Mouse (Mus musculus) cerebellum, adult 18-20 months (tissue): ENCODE data around the gene Gsta3.
"Not testable (repeated sequence)": the region's sequence is repeated elsewhere in the genome, so short reads cannot be mapped to it uniquely, and the experiment has no call there.

ENCODE experiments used
- DNase-seq, 2 experiments: peaks; one replicate each; pipeline ENCODE4 v3.0.0; 2021

Gsta3 gene

DNA sequence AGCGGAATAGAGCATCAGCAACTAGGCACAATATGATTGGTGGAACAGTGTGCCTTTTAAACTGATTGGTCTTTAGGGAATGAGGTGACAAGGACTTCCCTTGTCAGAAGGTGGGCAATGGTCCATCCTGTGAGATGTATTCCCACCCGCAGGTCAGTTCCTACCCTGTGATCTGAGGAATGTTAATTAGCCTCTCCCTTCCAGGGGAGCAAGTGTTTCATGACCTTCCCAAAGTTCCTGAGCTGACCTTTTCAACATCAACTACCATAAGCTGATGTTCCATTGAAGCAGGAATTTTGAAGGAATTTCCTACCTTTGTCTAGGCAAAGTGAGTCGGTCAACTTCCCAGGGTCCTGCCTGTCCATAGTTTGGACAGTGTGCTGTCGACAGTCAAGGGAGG is 13.5 kb downstream of the Gsta3 start:
- no peak for DNase-seq

DNA sequence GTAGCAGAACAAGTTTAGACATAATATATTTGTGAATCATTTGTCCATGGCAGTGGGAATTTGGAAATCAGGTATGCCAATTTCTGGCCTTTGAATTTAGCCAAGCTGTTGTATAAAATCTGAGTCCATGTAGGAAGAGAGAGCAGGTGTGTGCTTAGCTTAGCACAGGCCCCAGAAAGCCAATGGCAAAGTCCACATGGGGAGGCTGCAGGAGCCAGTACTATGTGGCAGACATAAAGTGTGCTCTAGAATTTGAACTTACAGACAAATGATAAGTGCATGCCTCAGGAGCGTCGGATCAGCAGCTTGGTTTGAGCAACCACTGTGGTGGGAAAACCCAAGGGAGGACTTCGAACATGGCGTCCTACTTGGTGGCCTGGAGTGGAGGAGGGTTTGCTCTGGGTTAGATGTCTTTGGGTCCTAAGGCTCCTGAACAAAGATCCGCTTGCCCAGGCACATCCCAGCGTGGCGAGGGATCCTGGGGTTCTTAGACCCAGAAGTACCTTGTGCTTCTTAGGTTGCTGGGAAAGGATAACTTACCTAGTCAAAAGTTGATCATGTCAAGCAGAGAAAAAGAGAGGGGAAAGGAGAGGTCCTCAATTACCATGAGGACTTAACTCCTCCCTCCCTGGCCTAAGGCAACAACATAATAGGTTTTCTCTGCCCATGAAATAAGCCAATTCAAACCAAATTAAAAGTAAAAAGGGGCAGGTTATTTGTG is 15.4 kb downstream of the Gsta3 start:
- no peak for DNase-seq

DNA sequence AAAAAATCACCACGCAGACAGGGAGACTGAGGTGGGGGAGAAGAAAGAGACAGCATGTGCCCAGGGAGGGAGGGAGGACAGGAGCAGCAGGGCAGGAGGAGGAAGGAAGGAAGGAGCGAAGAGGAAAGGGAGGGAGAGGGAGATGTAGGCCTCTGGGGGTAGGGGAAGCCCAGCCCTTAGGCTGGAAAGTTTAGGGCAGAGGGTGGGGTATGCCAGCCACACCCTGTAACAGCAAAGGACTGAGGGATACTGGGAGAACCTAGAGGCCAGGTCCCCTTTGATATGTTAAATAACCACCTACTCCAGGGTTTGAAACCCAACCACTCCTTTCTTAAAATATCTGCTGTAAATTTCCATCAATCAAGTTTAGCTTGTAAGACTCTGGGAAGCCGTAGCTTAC is 16.0 kb downstream of the Gsta3 start:
- no peak for DNase-seq

DNA sequence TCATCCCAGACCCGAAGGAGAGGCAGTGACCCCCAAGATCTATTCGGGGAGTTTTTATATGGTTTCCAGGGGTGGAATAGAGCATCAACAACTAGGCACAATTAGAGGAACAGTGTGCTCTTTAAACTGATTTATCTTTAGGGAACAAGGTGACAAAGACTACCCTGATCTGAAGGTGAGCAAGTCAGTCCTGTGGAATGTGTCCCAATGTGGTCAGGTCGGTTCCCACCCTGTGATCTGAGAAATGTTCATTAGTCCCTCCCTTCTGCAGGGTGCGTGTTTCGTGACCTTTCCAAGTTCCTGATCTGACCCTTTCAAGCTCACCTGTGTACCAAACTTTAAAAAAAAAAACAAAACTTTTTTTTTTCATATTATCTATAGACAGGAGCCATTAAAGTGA is 16.5 kb downstream of the Gsta3 start:
- no peak for DNase-seq

DNA sequence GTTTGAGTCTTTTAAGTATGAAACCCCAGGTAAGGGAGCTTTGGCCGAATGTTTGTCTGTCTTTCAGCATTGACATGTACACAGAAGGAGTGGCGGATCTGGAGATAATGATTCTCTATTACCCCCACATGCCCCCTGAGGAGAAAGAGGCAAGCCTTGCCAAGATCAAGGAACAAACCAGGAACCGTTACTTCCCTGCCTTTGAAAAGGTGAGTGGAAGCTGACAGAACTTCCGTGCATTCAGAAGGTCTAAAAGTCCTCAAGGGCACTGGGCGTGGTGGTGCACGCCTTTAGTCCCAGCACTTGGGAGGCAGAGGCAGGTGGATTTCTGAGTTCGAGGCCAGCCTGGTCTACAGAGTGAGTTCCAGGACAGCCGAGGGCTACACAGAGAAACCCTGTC is 19.6 kb downstream of the Gsta3 start:
- DNase-seq: not testable (repeated sequence)

DNA sequence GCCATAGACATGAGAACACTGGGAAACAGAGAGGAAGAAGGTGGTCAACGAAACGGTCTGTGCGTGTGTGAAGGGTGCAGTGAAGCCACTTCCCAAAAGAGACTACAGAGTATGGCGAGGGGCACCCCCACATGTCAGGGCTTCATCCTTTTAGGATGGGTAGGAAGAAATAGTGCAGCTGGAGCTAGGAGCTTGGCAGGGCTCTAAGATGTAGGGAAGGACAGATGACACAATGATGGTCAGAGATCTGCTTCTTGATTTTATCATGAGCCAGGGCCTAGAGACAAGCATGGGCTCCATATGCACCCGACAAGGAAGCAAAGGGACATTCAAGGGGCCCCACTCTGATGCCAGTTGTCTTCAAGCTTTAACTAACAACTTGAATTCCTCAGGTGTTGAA is 22.0 kb downstream of the Gsta3 start:
- no peak for DNase-seq

DNA sequence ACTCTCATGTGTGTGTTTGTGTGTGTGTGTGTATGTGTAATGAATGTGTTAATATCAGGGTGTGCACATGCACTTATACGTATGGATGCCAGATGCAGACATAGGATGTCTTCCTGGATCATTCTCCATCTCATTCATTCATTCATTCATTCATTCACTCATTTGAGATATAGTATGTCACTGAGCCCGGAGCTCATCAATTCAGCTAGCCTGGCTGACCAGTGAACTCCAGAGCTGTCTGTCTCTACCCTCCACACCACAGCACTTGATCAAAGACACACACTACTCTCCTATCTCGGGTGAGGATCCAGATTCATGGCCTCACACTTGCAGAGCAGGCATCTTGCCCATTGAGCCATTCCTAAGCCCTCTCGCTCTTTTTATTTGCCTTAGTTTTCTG is 23.6 kb downstream of the Gsta3 start:
- DNase-seq: no peak

DNA sequence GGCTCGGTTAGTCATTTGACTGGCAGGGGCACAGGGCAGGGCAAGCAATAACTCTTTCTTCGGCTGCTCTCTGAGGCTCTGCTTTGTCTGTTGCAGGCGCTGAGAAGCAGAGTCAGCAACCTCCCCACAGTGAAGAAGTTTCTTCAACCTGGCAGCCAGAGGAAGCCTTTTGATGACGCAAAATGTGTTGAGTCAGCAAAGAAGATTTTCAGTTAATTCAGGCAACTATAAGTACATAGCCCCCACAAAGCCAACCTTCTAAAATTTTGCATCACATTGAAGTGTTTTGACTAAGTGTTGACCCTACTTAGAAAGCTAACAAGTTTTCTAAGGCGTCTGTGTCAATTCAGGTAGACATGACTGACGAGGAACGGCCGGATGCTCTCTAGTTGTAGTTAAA is 24.4 kb downstream of the Gsta3 start:
- DNase-seq: no peak

DNA sequence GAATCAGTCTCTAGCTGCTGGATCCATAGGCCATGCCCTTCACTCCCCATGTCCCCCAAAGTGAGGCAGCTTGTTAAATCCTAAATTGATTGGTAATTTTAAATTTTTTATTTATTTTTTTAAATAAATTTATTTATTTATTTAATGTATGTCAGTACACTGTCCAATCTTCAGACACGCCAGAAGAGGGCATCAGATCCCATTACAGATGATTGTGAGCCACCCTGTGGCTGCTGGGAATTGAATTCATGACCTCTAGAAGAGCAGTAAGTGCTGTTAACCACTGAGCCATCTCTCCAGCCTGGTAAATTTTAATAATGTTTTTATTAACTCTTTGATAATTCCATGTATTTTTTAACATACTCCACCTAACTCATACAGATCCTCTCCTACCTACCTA is 26.4 kb downstream of the Gsta3 start:
- no peak for DNase-seq

DNA sequence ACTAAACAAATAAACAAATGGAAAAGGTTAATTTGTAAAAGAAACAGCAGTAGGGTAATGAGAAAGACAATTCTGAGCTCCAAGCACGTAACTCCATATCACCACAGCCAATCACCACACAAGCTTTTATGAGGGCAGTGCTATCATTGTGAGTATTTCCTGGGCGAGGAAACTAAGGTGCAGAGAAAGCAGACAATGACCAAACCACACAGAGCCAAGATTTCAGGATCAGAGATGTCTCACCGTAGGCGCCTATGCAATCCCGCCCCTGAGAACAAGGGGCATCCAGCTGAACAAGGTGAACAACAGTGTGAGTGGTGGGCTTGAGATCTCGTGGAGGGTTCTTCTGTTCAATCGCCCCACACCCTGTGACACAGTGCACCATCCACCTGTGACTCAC is 27.1 kb downstream of the Gsta3 start:
- not testable (repeated sequence) for DNase-seq

DNA sequence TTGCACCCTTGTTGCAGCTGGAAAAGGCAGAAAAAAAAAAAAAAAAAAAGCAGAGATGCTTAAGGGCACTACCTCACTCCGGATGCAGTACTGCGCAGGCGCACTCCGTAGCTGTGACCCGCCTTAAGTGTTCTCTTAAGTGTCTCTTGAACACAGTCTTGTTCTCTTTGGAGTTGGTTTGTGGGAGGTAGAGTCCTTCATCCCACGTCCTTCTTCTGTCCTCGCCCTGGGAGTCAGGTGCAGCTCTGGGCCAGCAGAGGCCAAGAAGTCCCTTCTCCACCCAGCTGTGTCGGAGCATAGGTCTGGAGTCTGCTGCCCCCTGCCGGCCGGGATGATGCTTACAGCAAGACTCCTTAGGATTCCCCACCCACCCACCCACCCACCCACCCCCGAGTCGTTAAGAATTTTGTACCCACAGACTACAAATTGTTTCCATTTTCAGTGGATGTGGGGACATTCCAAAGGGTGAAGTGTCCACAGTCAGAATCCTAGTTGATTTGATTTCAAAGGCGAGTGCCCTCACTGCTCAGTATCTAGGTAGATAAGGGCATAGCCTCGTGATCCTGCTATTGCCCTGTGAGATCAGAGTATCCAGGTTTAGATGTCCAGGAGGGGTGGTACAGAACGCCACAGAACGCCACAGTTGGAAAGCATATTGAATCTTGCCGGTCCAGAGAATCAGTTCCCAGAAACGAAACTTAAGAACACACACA is 31.1 kb downstream of the Gsta3 start:
- DNase-seq: peak; percentile 45 to 58

DNA sequence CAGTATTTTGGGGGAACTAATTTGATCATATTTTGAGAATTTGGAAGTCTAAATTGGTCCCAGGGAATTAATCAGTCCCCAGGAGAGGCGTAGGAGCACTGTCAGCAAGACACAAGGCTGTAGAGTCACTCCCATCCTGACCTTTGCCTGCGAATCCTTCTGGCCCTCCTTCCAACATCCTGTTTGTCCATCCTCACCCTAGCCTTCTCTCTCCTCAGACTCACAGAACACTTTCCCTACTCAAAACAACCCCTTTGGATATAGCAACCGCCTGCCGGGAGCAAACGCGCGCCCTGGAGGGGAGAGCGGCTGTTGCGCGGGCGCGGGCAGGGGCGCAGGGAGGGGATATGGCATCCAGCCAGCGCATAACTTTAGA is 31.7 kb downstream of the Gsta3 start:
- DNase-seq: peak; percentile 9 to 17

DNA sequence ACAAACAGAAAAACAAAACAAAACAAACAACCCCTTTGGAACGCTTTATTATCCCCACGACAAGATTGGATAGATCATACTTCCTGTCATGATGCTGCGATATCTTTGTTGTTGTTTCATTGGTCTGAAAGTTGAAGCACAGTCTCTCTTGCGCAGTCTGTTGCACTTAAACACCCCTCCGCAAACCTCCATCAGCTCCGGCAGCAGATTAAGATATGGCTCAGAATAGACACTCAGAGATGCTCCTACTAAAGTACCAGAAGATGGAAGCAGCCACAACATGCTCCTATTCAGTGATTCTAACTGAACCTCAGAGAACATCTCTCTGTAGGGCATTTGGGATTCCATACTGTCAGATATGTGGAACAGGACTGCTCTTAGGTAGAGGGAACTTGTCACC is 32.7 kb downstream of the Gsta3 start:
- DNase-seq: no peak

DNA sequence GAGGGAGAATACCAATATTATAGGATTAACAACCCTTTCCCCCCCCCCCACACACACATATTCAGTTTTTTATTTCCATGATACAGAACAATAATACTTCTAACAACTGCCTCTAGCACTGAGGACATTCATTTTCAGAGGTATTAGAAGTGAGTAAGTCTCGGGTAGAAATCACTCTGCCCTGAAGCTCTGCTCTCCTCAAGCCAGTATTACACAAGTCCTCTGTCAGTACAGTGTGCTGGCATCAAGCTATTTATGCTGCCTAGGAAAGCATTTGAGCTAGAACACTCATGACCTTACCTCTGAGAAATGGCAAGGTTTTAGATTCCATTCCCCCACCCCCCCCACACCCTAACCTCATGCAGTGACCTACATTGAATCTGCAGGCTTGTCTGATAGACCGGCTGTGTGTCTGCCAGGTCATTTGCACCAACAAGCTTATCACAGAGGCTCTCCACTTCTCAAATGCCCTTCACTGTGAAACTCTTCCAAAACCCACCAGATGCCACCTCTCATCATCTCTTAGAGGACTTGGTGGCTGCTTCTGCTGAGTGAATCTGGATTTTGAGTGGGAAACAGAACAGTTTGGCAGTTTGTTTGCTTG is 34.1 kb downstream of the Gsta3 start:
- no peak for DNase-seq

DNA sequence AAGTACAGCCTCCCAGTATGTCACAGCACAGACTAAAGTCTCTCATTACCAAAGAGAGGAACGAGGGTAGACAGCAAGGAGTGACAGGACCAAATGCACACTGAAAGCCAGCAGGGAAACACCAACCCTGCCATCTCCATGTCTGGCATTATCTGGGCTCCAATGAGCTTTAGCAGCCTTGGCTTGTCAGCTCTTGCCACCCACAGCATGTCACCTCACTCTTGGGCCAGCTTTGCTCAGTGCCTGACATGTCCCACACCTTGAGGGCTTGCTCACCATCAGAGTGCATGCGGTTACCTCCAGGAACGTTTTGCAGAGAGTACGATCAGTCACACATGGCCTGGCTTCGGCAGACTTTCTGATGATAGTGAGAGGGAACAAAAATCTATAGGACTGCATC is 35.0 kb downstream of the Gsta3 start:
- DNase-seq: not testable (repeated sequence)

DNA sequence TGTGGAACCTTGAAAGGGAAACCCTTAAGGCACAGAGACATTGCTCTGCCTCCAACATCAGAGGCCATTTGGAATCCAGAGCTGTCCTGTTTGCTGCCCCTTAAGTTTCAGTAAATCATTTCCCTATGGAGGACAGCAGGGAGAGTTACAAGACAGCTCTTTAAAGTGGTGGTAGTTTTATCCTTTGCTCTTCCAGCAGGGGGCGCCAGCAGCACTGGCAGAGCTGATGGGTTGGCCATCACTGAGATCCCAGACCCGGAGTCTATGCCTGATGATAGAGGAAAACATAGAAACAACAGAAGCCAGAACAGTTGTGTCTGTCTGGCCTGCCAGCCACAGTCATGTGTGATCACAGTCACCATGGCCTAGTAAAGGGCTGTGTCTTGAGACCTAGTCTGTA is 35.8 kb downstream of the Gsta3 start:
- DNase-seq: not testable (repeated sequence)

DNA sequence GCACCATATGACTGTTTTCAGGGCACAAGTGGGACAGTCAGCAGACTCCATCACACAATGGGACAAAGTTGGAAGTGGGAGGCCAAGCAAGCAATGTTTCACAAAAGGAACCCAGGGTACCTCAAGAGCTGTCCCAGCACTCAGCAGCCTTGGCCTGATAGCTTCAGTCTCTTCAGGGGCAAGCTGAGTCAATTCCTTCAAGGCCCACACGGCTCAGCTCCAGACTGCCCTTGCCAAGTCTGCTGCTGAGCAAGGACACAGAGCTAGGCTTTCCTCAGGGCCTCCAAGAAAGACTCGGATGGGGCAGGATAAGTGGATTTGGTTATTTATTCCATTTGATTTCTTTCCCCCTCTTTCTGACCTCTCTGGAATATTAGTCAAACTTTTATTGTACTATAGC is 39.9 kb downstream of the Gsta3 start:
- DNase-seq: no peak

DNA sequence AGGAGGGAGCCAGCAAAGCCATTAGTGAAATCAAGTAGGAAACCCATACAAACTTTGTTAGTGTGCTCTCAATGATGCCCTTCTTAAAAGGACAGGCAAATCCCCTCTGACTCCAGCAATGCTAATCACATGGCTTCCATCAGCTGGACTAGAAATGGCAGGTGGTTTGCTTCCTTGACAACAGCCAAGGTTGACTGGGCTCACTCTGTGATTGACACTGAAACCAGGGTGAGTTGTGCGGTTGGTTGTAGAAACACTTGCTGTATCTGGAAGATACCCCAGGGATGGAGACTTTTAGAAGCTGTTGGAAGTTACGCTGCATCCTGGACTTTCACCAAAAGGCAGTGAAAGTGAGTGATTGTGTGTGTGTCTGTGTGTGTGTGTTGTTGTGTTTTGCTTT is 44.3 kb downstream of the Gsta3 start:
- DNase-seq: not testable (repeated sequence)

DNA sequence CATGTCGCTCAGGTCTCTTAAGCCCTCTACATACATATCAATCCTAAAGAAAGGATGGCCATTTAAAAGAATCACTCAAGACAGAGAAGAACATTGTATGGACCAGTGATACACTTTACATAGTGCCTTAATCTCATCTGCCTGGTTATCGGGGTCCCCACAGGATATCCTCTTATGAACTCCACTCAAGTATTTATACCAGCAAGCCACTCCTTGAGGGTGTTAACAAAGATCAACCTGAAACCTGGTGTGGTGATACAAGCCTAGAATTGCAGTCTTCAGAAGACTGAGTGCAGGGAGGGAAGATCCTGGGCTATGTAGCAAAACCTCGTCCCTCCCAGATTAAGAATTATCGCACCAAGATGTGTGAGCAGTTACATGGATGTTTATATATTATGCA is 51.0 kb downstream of the Gsta3 start:
- DNase-seq: no peak

DNA sequence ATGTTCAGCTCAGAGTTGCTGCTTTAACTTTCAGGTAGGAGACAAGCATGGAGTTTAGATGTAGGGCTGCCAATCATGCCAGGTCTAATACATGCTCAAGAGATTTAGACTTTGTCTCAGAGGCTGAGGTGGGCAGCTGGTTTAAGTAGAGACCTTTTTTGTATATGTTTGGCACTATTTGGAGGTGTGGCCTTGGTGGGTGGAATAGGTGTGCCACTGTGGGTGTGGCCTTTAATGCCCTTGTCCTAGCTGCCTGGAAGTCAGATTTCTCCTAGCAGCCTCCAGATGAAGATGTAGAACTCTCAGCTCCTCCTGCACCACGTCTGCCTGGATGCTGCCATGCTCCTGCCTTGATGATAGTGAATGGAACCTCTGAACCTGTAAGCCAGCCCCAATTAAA is 52.2 kb downstream of the Gsta3 start:
- no peak for DNase-seq

DNA sequence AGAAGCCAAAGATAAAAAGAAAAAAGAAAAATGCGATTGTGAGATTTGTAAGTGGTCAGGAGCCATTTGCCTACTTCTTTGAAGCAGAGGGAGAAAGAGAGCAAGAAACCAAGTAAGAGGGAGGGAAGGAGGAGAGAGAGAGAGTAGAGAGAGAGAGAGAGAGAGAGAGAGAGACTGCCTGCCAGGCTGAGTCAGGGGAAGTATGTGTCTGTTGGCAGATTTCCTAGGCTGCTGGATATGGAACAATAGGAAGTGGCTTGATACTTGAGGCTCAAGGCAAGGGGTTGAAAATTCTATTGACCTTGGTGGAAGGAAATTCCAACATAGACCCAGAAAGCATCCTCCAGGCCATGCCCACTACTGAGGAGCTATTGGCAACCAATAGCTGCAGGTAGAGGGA is 55.8 kb downstream of the Gsta3 start:
- DNase-seq: no peak

DNA sequence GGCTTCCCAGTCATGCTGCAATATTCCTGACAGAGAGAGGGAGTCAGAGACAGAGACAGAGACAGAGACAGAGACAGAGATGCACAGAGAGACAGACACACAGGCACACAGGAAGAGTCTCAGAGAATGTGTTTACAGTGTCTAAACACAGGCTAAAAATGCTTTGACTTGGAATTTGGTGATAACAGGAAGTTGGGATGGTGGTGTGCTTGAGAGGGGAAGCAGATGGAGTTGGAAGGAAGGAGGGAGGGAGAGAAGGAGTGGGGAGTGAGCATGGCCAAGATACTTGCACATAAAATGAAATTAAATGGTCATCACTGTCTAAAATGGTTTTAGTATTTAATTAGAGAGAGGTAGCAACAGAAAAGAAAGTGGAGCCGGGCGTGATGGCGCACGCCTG is 57.7 kb downstream of the Gsta3 start:
- DNase-seq: no peak

DNA sequence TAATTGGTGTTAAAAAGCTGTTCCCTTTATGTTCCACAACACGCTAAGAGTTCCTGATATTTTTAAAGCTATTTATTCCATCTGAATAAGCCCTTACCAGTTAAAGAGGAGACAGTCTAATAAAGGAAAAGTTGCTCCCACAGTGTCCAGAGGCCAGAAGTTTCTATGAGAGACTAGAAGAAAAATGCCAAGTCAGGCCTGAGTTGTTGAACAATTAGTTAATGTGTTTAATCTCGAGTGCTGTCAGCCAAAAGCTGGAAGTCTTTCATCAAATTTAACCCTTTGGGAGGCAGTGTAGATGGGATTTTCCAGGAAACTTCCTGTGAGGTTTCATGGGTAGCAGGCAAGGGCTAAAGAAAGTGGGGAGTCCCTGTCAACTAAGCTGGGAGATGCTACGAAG is 59.4 kb downstream of the Gsta3 start:
- DNase-seq: no peak

DNA sequence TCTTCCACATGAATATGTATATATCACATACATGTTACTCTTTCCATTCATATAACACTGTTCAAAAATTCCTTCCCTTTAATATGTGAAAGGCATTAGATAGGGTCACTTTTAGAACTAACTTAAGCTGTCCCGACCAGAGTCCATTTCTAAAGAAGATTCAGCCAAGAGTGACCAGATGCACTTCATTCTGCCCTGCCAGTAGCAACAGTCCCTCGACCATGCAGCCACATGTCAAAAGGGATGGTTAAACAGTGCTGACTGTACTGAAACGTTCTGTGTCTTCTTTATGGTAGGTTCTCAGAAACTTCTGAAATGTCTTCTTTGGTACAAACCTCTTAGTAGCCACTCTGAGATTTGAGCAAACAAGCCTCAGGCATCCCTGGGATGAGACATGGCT is 61.3 kb downstream of the Gsta3 start:
- no peak for DNase-seq

DNA sequence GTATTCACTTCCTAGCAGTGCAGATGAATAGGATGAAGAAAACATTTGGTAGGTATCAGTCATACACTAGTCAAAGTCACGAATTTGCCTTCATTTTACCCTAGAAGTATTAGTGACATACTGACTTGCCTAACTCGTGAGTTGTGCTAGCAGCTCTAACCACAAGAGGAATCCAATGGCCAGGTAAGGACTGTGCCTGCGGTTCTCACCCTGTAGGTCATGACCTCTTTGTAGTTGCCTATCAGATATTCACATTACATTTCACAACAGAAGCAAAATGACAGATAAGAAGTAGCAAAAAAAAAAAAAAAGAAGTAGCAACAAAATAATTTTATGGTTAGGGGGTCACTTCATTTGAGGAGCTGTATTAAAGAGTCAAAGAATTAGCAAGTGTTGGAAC is 63.8 kb downstream of the Gsta3 start:
- DNase-seq: no peak
